Mouse (Mus musculus) cortical plate, adult 2 months (tissue): ENCODE results near the gene Nppb. TPM values are rescaled to one million over a fixed set of nuclear protein-coding genes. Genes with fewer than 3 reads are reported as not detected.

Source experiments
- H3K27ac ChIP-seq: fragments of 200-500 bp; 2 replicates; pipeline ENCODE4 v1.5.1; 2012; ENCODE audit warnings: low read length, control low read depth, inconsistent platforms; ENCODE audit not compliant: insufficient read depth
- H3K4me1 ChIP-seq: fragments of 200-500 bp; 2 replicates; pipeline ENCODE4 v1.6.1; 2011; ENCODE audit warnings: low read length; ENCODE audit not compliant: control insufficient read depth, insufficient read depth
- H3K4me3 ChIP-seq: fragments of 200-500 bp; 2 replicates; pipeline ENCODE4 v1.5.1; 2011; ENCODE audit warnings: mild to moderate bottlenecking, low read length, control low read depth; ENCODE audit not compliant: insufficient read depth
- CTCF ChIP-seq: fragments of 200-500 bp; IDR thresholded peaks from 2 replicates; pipeline ENCODE4 v1.5.1; 2011; ENCODE audit warnings: mild to moderate bottlenecking, control low read depth, low read length; ENCODE audit not compliant: insufficient read depth; ENCODE audit errors: extremely low read depth
- POLR2A ChIP-seq: fragments of 200-500 bp; IDR thresholded peaks from 2 replicates; pipeline ENCODE4 v1.6.1; 2011; ENCODE audit warnings: mild to moderate bottlenecking, low read length, control low read depth; ENCODE audit not compliant: insufficient read depth; ENCODE audit errors: extremely low read depth
- polyA plus RNA-seq: library from polyadenylated mRNA; depleted of rRNA; stranded (reverse); fragments of >200 nt; gene quantifications from 2 replicates; pipeline ENCODE4 v1.2.3, GENCODE M21; 2012

Nppb gene
- polyA plus RNA-seq, 1 experiment: not detected

DNA sequence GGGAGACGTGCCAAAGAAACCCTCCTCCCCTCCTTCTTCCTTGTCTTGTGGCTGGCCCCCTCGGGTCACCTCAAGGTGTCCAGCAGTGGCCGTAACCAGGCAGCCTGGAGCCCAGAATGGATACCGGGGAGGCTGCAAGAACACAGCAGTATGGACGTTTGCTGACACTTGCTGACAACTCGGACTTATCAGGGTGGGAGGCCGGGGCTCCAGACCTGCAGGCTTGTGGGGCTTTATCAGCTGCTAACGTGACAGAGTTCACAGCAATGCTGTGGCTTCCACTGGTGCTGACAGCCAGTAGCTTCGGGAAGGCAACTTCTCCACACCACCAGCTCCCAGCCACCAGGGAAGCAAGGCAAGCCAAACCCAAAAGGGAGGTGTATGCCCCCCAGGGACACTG is 16.3 kb upstream of the Nppb start:
- Histone ChIP-seq H3K4me3 (no peak overlapping the region), H3K4me1 (no peaks in the 10 kb centered on the region), H3K27ac (no peak overlapping the region)
- TF ChIP-seq POLR2A (no peak), CTCF (no peak)

DNA sequence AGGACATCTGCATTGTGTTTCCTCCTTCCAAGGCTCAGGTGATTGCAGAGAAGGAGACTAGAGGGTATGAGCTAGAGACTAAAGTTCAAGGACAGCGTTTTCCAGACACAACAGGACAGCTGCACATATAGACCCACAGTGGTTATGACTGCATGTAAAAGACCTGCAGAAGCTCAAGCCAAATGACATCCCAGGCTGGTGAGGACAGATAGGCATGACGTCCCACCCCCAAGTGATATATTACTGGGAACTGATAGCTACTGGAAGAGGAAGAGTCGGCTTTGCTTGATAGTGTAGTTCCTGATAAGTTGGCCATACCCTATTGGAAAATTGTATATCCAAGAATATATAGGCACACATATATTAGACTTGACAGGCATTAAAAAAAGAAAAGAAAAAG is 9.4 kb upstream of the Nppb start:
- Histone ChIP-seq H3K27ac (no peak overlapping the region), H3K4me1 (no peaks in the 10 kb centered on the region), H3K4me3 (no peak overlapping the region)
- no peak for TF ChIP-seq POLR2A

DNA sequence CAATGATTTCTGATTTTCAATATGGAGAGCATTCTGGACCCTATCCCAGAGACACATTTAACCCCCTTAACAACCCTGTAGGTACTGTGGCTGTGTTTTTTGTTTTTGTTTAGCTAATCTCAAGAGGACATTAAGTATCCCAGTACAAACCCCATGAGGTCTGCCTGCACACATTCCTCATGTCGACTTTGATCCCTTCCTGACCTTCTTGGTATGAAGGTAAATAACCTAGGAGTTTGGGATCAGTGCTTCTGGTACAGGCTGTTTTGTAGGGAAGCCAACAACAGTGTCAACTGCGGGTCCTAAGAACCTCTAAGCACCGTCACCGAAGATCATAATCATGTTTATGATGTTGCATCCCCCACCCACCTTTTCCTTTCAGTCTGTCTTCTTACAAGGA is 7.9 kb upstream of the Nppb start:
- TF ChIP-seq POLR2A (no peak), CTCF (no peak)
- Histone ChIP-seq H3K27ac (no peak overlapping the region), H3K4me3 (no peak overlapping the region), H3K4me1 (no peaks in the 10 kb centered on the region)

GRCm38 (mm10) chr4:147978391-147978790 is 7.2 kb upstream of the Nppb start:
- TF ChIP-seq POLR2A (no peak), CTCF (no peak)
- Histone ChIP-seq H3K4me1 (no peaks in the 10 kb centered on the region), H3K4me3 (no peak overlapping the region), H3K27ac (no peak overlapping the region)

DNA sequence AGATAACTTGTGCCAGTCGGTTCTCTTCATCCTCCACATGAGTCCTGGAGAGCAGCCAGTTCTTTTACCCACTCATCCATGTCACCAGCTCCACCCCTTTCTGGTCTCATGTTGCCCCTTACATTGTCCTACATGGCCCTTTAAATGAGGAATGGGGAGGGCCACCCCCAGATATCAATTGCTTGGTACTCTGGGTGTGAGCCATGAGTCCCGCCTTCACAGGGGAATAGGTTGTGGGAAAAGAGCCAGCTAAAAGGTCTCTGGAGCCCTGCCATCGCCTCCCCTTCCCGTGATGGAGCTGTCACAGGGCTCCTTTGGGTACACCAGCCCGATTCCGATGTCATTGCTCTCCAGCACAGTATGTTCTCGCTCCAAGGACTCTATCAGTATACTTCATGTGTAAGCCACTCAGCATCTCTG is 6.1 kb upstream of the Nppb start:
- no peak overlapping the region for H3K4me3 ChIP-seq
- H3K27ac ChIP-seq: no peak overlapping the region
- no peaks in the 10 kb centered on the region for H3K4me1 ChIP-seq
- TF ChIP-seq POLR2A (no peak), CTCF (no peak)

DNA sequence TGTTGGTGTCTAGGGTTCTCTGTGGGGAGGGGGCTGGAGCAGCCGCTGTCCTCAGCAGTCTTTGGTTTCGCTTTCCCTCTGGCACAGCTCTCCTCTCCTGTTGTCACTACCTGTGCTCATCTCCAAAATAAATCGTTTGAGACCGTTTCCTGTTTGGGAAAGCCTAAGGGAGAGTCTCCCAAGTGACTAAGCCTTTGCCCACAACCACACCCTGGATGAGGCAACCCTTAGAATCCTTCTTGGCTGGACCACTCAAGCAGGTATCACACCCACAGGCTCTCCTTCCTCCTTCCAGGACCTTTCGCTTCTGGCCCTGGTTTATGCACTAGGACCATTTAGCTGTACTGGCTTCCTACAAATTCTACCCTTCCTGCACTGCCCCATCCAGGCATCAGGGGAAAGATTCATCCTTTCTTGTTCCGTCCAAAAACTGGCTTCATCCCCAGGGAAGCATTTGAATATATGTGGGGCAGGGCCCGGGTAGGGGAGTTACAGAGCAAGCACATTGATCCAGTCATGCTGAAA is 8.0 kb downstream of the Nppb start:
- H3K4me3 ChIP-seq: no peak overlapping the region
- no peaks in the 10 kb centered on the region for H3K4me1 ChIP-seq
- no peak for TF ChIP-seq CTCF
- TF ChIP-seq POLR2A: no peak
- no peak overlapping the region for H3K27ac ChIP-seq

- TF ChIP-seq POLR2A (no peak), CTCF (no peak)
- H3K4me3 ChIP-seq: no peak overlapping the region
- H3K27ac ChIP-seq: no peak overlapping the region
- peaks cover 1% of the 10 kb centered on the region; the same call in 1 of the 2 replicates for H3K4me1 ChIP-seq
These were observed 9.7 kb downstream of the Nppb start for GRCm38 (mm10) chr4:147995311-147995710.

GRCm38 (mm10) chr4:148000202-148000772 is 14.7 kb downstream of the Nppb start, which contains the start of gene Nppa:
Nppa (plus strand) TSS chr4:148000722.
- peaks cover 1% of the 10 kb centered on the region; the same call in 1 of the 2 replicates for H3K4me1 ChIP-seq
- no peak within 1 kb of the TSS for H3K4me3 ChIP-seq
- TF ChIP-seq CTCF: no peak
- no peak for TF ChIP-seq POLR2A
- no peak within 1 kb of the TSS for H3K27ac ChIP-seq

- H3K27ac ChIP-seq: no peak overlapping the region
- peaks cover 1% of the 10 kb centered on the region; the same call in 1 of the 2 replicates for H3K4me1 ChIP-seq
- H3K4me3 ChIP-seq: no peak overlapping the region
- TF ChIP-seq POLR2A: no peak
- TF ChIP-seq CTCF: no peak
These were observed 15.6 kb downstream of the Nppb start for GRCm38 (mm10) chr4:148001013-148001789.

DNA sequence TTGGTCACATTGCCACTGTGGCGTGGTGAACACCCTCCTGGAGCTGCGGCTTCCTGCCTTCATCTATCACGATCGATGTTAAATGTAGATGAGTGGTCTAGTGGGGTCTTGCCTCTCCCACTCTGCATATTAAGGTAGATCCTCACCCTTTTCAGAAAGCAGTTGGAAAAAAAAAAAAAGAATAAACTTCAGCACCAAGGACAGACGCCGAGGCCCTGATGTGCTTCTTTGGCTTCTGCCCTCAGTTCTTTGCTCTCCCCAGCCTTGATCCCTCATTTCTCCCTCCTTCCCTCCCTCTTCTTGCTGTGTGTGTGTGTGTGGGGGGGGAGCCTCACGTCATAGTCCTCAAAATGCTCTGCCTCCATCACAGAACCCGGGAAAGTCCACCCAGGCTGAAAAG is 16.3 kb downstream of the Nppb start:
- TF ChIP-seq POLR2A: no peak
- no peak for TF ChIP-seq CTCF
- Histone ChIP-seq H3K4me3 (no peak overlapping the region), H3K27ac (no peak overlapping the region), H3K4me1 (peaks cover 1% of the 10 kb centered on the region; the same call in 1 of the 2 replicates)
